Mouse (Mus musculus): ENCODE results near the gene Lmod3.

Gene Lmod3

DNA sequence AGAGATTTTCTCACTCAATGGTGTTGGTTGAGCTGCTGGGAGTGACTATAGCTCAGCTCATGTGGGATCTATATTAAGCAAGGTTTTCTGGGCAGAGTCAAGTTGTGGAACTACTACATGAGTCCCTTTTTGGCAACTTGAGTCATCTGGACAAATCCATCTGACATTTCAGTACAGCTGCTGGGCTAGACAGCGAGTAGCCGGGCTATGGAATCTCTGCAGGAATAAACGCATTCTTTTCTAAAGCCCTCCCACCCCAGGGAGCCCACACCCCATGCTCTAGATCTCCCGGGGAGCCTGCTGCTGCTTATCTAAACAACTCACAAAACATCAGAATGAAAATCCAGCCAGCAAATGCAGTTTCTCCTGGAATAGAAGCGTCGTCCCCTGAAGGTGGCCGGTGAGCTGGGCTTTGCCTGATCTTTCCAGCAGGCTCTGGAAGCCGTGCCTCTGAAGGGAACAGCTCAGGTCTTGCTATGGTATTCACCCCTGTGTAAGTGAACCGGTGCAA, at the start of gene Lmod3:
TSS of gene Lmod3 (minus strand) at position 49 of the 511 bp plus-strand sequence.
- DNase-seq (ENCODE audit: low spot score in 2 of 2): no peak

DNA sequence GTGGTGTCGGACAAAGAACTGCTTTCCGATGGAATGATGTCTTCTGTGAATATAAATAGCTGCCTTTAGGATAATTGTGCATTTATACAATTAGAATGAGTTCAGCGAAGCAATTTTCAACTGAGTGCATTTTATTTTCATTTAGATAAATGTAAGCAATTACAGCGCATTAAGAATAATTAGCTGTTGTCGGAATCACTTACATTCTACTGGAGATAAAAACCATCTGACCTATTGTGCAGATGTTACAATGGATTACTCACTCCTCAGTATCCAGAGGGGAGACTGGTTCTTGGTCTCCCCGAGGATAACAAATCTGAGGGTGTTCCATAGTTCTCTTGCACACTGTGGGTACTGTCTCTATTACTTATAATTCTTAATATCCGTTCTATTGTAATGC, 49.7 kb upstream of the Lmod3 start:
- no peak for DNase-seq (ENCODE audit: low spot score in 2 of 2)

DNA sequence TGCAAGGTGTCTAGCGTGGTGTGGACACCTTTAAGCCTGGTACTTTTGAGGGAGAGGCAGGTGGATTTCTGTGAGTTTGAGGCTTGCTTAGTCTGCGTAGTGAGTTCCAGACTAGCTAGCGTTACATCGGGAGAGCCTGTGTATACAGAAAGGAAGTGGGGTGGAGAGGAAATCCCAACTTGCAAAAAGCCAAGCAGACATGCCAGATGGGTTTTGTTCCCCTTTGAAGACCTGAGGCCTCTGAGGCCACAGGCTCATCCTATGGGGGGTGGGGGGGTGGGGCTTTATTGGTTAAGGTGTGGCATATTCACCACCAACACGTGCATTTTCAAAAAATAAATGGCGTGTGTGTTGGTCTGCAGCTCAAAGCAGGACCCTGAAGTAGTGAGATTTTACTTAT, 48.1 kb upstream of the Lmod3 start:
- DNase-seq (ENCODE audit: low spot score in 2 of 2): no peak

DNA sequence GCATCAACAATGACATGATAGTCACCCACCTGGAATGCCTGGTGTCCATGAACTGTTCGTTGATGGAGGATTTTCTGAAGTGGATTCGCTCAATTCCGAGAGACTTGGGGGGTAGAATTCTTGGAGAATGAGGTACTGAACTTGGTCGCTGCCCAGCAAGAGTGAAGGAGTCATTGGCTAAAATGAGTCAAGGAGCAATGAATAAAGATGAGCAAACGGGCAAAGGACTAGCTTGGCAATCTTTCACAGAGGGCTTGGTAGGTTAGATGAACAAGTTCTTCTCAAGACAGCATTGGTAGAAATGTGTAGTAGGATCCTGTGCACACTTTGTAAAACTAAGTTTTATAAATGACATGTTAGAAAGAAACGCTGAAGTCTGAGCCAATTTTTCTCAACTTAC, 47.6 kb upstream of the Lmod3 start:
- no peak for DNase-seq (ENCODE audit: low spot score in 2 of 2)

DNA sequence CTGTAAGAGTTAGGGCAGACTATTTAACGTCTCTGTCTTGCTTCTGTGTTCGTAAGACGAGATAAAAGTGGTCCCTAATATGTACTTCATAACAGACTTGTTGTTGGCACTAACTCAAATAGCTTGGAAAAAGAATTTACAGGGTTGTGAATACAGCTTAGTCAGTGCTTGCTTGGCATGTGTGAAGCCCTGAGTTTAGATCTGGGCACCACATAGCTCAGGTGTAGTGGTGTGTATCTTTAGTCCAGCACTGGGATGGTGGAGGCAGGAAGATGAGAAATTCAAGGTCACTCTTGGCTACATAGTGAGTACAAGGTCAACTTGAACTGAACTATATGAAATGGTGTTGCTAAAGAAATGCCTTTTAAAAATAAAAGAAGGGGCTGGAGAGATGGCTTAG, 44.6 kb upstream of the Lmod3 start:
- DNase-seq (ENCODE audit: low spot score in 2 of 2): no peak

DNA sequence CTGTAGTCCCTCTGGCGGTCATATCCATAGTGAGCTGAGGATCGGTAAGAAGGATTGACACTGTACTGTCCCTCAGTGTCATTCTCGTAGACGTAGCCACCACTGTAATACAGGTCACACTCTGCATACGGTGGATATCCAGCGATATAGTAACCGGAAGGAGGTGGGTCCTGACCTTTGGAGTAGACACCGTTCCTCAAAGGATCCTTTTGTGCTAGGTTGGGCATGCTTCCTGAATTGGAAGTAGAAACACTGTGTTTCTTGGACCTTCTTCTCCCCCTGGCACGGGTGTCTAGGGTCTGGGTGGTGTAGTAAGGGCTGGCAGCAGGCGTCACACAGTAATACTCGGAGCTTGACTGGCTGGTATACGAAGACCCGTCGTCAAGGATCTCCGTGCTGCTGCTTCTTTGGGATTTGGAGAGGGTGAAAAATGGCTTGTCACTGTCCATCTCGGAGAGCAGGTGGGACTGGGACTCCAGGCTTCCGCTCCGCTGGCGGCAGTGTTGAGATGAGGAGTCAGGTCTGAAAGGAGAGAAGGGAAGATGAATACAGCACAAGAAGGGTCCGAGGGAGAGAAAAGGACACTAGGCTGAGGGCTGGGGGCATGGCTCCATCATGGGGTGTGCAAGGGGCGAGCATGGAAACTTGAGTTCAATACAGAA, 43.4 kb upstream of the Lmod3 start:
- DNase-seq (ENCODE audit: low spot score in 2 of 2): peak in 1 of 2 experiments; percentile 55

DNA sequence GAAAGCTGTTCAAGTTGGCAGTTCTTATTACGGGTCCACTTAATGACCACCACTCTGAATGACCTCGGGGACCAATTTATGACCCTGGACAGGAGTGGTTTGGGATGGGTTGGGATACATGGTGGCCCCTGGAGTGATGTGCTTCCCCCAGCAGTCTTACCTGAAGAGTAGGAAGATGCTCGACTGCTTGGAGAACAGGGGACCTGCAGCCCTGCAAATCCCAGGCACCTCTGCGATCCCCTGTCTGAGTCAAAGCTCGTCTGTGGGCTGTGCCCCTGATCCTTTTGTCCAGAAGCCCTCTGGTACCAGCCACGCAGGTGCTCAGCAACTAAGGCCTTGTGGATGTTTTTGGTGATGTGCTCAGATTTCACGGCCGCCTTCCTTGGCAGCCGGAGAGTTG, 42.9 kb upstream of the Lmod3 start:
- DNase-seq (ENCODE audit: low spot score in 2 of 2): peak in 1 of 2 experiments; percentile 53

DNA sequence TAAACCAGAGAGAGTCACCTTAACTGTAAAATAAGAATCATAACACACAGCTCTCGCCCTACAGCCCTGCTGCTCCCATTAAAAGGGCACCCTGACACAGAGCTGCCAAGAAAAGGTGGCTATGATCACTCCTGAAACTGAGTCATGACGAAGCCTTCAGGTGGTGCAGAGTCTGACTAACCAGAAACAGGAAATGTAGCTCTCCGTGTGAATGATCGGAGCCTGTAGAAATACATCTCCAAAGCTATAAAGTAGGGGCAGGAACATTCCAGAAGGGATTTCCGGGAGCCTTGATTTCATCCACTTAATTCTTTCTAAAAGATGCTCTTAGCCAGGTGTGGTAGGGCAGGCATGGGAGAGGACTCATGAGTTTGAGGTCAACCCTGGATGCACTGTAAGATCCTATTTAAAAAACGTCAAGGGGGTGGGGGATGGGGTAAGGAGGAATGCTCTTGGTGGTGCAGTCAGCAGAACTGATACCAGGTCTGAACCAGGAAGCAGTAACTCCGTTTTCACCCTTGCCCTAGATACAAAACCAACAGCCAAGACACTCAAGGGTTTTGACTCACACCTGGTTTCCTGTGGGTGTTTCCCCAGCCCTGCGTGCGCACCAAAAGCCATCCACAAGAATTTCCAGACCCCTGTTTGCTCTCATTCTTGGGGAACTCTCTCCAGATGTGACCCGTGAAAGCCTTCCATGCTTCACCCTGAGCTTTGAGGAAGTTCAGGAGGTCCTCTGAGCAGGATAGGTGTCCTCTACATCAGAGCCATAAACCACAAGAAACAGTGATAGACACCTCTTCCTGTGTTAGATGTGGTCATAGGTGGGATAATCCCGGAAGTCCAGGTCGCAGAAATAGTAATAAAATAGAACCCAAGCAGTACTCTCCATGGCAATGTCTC, 41.4 kb upstream of the Lmod3 start:
- DNase-seq (ENCODE audit: low spot score in 2 of 2): no peak

DNA sequence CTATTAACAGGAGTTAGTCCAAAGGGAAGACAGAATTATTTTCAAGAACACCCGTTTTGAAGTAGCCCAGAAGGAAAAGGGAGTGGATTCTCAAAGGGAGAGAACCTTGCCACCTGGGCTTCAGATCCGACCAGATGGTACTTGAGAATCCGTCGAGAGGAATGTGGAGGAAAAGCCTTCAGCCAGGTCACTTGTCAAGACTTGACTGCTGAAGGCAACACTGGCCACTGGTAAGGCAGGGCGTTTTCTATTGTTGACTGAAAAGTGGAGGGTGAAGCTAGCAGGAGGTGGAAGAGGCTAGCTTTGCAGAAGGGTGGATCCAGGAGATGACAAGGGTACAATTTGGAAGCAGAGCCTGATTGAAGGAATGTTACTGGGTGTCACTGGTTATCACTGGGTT, 40.3 kb upstream of the Lmod3 start:
- no peak for DNase-seq (ENCODE audit: low spot score in 2 of 2)

DNA sequence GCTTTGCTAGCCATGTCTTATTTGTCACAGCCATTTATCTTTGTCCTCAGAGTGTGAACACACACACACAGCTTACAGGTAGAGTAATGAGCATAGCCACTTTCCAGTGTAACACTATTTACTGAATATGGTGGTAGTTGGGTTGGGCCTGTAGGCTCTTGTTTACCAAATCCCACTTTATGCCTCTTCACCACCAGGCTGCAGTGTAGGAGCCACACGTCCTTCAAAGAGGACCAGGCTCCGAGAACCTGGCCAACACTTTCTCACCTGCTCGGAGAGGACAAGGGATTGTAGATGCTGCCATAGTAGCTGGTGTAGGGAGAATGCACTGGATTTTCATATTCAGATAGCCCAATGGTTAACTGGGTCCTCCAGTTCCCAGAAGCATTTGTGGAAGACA, 39.5 kb upstream of the Lmod3 start:
- no peak for DNase-seq (ENCODE audit: low spot score in 2 of 2)

DNA sequence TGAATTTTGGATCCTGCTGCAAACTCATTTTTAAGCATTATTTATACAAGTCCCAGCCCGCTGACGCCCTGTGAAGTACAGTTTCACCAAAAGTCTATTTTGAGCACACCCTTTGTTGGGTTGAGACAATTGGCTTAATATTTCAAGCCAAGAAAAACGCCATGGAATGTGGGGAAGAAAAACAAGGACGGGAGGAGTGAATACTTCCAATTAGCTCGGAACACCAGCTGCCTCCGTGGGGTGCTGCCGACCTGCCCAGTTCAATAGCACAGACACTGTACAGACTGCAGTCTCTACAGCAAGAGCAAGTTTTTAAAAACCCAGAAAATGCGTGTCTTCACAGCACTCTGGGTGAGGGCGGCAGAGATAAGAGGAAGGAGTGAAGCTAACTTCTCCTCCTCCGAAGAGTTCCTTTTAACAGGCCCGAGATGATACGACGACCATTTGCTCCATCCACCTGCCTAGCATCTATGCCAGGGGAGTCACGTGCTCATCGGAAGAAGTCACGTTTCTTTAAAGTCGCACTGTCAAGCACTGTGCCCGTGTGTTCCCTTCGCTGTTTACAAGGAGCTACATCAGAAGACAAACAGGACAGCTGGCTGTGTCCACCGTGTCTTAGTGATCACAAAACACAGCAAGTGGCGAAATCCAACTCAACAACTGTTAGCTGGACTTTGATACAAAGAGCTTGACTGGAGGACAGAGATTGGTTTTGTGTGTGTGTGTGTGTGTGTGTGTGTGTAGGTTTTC, 38.8 kb upstream of the Lmod3 start:
- DNase-seq (ENCODE audit: low spot score in 2 of 2): no peak

DNA sequence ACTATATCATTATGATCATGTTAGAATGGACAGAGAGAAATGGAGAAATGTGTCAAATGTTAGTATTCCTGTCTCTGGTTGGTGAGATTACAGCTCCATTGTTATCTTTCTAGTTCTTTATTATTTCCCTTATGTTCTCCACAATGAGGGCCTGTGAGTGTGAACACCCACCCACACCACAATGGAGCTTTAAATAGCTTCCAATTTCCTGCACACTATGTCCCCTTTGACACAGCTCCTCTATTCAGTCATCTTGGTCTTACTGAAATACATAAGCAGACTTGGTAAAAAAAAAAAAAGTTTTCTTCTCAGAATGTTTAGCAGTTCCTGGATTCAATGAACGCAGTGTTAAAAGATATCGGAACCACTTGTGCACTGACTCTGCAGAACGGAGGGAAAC, 38.1 kb upstream of the Lmod3 start:
- no peak for DNase-seq (ENCODE audit: low spot score in 2 of 2)

DNA sequence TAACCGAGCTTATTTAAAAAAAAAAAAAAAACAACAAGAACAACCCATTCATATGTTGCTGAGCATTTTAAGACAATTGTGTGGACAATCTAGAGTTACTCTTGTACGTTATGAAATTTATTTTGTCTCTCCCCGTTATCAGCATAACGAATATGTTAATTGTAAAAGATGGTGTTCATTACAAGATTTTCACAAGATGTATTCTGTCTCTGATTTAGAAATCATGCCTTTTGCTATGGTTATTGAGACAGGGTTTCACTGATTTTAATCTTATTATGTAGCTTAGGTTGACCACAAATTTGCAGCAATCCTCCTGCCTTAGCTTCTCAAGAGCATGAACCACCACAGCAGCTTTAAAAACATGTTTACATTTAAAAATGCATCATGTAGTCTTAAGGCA, 37.3 kb upstream of the Lmod3 start:
- DNase-seq (ENCODE audit: low spot score in 2 of 2): no peak

DNA sequence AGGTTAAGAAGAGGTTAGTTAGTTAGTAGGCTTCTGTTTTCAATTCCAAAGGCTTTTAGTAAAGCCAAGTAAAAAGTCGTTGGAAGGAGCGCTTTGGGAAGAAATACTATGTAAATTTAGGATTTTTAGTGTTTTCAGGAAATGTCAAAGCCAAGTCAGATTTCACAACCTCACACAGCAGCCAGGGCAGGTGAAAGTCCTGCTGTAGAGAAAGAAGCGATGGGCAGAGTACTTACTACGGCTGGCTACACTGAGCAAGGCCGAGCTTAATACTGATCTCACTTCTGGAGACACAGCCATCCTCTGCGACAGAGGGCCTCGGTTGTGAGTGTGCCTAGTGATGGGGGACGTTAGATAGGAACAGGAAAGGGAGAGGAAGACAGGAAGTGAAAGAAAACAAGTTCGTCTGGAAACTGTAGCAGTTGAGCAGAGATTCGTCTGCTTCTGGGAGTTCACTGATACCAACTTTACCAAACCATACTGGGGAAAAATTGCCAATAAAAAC, 36.8 kb upstream of the Lmod3 start:
- no peak for DNase-seq (ENCODE audit: low spot score in 2 of 2)

DNA sequence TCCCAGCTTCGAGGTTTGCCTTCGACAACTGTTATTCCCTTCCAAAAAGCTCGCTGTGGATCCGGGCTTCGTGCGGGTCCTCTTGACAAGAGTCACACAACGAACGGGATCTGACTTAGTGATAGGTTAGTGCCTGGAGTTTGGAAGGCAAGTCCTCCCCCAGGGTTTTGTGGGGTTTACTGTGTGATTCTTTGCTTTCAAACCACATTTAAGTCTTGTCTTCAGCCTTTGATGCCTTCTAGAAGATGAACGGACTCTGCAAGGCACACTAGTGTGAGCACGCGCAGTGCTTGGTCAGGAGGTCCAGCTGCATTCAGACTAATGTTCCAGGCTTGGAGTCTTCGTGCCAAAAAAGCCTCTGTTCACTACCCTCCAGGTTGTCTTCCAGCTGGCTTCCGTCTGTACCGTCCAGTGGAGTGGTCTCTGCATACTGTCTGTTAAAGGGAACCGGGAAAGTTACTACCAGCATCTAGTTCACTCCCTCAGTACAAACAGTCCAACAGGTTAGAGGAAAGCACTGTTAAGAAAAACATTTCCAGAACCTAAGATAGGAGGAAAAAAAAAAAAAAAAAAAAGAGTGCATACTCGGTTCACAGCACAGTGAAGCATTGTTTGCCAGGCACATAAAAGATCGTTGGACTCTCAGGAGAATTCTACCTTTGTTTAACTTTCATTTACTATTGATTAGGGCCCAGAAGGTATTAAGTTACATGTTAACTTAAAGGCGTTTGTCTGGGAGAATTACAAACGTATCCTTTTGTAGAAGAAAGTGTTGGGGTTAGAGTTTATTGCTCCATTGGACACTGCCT, 35.7 kb upstream of the Lmod3 start:
- DNase-seq (ENCODE audit: low spot score in 2 of 2): no peak

DNA sequence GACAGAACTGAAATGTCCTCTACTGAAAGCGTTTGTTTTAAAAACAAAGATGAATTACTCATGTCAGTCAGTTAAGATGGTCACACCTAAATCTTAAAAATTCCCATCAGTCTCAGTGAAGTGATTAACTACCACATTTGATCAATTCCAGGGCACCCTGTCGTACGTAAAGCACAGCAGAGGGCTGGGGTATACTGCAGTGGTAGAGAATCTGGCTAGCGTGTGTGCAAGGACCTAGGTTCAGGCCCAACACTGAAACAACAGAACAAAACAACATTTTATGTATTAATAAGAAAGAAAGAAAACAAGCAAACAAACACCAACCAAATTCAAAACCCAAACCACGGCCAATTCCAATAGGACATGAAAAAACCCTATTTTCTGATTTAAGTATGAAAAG, 33.8 kb upstream of the Lmod3 start:
- no peak for DNase-seq (ENCODE audit: low spot score in 2 of 2)

DNA sequence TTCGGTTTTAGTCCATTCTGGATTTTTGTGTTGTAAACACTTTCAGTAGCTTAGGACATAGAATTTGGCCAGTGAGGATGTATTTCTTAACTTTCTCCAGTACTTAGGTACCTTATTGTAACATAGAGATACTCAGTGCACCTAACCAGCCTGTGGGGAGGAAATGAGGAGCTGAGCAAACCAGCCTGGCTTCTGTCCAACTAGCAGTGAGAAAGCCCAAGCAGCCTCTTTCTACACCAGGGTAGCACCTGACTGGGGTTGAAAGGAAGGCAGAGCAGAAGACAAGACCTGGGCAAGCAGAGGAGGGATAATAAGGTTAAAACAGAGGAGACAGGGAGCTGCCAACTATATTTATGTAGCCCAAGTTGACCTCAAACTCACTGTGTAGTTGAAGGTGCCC, 31.1 kb upstream of the Lmod3 start:
- DNase-seq (ENCODE audit: low spot score in 2 of 2): no peak

DNA sequence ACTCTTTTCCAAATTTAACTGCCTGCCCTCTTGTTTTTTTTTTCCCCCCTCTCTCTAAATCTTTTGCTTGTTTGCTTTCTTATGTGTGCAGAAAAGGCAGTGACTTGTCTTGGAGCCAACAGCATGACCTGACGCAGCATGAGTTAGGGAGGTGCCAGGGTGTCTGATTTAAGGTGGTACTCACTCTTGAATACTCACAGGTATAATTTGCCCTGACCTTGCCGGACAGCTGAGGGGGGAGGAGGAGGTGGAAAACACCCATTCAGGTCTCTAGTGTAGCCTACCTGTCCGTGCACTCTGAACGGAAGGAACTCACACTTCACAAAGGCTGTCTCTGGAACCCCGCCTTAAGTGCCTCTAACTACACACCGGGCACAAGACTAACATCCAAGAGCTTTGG, 26.3 kb upstream of the Lmod3 start:
- no peak for DNase-seq (ENCODE audit: low spot score in 2 of 2)

DNA sequence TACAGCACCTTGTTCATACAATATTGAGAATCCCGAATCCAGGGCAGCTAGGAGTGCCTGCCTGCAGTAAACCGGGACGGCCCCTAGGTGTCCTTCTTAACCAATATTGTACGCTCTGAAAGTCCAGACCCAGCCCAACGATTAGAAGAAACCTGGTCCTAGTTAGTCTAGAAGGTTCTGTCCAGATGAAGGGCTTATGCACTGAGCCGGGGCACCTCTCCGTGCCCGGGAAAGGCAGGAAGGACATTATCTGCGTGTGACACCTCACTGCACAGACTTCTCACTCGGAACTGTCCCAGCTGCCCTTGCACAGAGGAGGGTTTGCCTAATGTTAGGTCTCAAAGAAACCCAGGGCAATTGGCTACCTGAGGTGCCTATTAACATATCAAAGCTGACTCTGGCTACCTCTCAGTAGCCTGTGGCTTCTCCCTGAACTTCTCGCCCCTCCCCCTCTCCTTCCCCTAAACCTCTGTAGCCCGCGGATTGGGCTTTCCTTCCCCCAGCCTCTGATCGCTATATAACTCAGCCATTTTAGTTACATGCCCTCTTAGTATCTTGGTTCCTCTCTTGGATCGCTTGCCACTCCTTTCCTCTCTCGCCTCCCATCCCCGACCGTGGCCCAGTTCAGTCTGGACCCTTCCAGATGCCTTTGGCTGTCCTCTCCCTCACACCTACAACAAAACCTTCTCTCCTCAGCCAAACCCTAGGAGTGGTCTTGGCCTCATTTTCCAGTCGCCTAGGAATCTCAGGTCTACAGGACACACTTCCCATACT, 25.6 kb upstream of the Lmod3 start:
- DNase-seq (ENCODE audit: low spot score in 2 of 2): peak; percentile 47 to 74

DNA sequence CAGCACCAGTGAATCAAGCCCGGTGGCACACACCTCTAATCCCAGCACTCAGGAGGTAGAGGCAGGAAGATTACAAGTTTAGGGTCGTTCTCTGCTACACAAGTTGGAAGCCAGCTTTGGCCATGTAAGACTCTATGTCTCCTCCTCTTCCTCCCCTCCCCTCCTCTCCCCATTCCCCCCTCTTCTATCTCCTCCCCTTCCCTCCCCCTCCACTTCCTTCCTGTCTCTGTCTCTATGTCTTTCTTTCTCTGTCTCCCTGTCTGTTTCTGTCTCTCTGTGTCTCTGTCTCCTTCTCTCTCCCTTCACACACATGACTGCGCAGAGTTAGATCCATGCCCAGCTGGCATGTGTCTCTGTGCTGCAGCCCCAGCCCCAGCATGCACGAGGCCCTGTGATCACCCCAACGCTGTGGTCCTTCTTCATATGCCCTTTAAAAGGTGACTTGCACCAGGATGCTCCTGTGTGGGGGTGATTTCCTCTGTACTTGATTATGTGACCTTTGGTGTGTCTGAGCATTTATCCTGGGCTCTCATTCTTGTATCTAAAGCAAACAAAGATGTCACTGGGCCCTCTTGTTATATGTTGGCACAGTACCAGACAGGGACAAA, 24.4 kb upstream of the Lmod3 start:
- no peak for DNase-seq (ENCODE audit: low spot score in 2 of 2)

Data from spleen, postnatal 4 days (tissue).